Mouse (Mus musculus): Measurements from ENCODE around the gene Cox15.

GRCm38 (mm10) chr19:43711159-43711916, 41.5 kb downstream of the Cox15 start:
- no peak for TF ChIP-seq CTCF (IDR thresholded peaks at IDR 0.05)
- no peak for TF ChIP-seq POLR2A (IDR thresholded peaks at IDR 0.05; ENCODE audit: insufficient read depth, low read depth, low read length)
